Mouse (Mus musculus) cortical plate, adult 2 months (tissue): ENCODE results near the gene Mmp11.

Experiments used
- CTCF ChIP-seq: fragments of 200-500 bp; IDR thresholded peaks from 2 replicates; pipeline ENCODE4 v1.5.1; 2011; ENCODE audit warnings: mild to moderate bottlenecking, control low read depth, low read length; ENCODE audit not compliant: insufficient read depth; ENCODE audit errors: extremely low read depth
- POLR2A ChIP-seq: fragments of 200-500 bp; IDR thresholded peaks from 2 replicates; pipeline ENCODE4 v1.6.1; 2011; ENCODE audit warnings: mild to moderate bottlenecking, low read length, control low read depth; ENCODE audit not compliant: insufficient read depth; ENCODE audit errors: extremely low read depth

- TF ChIP-seq CTCF (no peak), POLR2A (no peak)
These were observed 18.1 kb upstream of the Mmp11 start, which contains the start of gene Gm5134 for GRCm38 (mm10) chr10:75954381-75954811.
